Mouse (Mus musculus): ENCODE data around the gene Adprhl1. TPM values are rescaled to one million over a fixed set of nuclear protein-coding genes. Genes with fewer than 3 reads are reported as not detected.

Adprhl1 gene
- polyA plus RNA-seq (2015; fragmentation: Nextera tagmentation; extraction: Ambion mirVana), result 0.57 TPM in 1 of 2 replicates, not detected in the other

DNA sequence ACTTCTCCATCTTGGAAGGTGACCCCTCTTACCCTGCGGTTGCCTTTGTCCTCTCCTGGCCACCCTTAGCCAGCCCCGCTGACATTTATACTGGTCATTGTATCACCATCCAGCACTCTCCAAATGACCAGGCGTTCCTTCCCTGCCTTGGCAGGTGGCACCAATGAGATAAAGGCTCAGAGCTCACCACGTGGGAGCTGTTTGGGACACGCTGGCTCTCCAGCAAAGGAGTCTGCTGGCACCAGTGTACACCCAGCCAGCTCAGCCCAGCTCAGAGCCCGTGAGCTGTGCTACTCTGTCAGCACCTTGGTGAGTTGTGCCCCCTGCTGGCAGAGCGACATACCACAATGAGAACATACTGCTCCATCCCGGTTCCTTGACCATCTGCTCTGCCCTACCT, at the start of gene Adprhl1:
Gene Adprhl1 (minus strand): TSS at position 144 of the 400 bp plus-strand sequence.
- Histone ChIP-seq H3K9me3 (no peaks in the 10 kb centered on the region), H3K4me1 (no peaks in the 10 kb centered on the region), H3K4me2 (replicated peaks) (no peak within 1 kb of the TSS), H3K4me3 (no peak within 1 kb of the TSS), H3K27ac (replicated peaks) (no peak within 1 kb of the TSS), H3K9ac (replicated peaks) (no peak within 1 kb of the TSS), H3K36me3 (peaks cover 25% of the 10 kb centered on the region), H3K27me3 (no peaks in the 10 kb centered on the region)
- peak; percentile 70; the same call in 1 of the 2 replicates for ATAC-seq (replicated peaks)
- 36% methylated on average over 8 of the region's 8 CpGs for WGBS

DNA sequence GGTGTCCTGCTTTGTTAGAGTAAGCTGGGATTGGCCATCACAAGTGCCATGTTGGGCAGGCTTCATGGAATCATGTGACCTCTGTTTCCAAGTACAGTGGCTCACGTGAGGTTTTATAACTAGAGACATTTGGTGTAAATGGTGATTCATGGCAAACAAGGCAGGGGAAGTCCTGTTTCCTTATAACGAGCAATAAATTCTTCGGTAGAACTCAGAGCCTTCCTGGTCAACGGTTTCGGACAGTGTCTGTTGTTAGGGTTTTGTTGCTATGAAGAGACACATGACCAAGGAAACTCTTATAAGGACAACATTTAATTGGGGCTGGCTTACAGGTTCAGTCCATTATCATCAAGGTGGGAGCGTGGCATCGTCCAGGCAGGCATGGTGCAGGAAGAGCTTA, 47.1 kb upstream of the Adprhl1 start:
- H3K36me3 ChIP-seq, result peaks cover 76% of the 10 kb centered on the region
- H3K27ac ChIP-seq (replicated peaks), result no peak overlapping the region
- H3K9me3 ChIP-seq, result no peaks in the 10 kb centered on the region
- WGBS, result 91% methylated on average over 7 of the region's 7 CpGs
- H3K4me3 ChIP-seq, result no peak overlapping the region
- no peak overlapping the region for H3K4me2 ChIP-seq (replicated peaks)
- no peaks in the 10 kb centered on the region for H3K27me3 ChIP-seq
- H3K9ac ChIP-seq (replicated peaks), result no peak overlapping the region
- no peaks in the 10 kb centered on the region for H3K4me1 ChIP-seq
- ATAC-seq (replicated peaks), result no peak

DNA sequence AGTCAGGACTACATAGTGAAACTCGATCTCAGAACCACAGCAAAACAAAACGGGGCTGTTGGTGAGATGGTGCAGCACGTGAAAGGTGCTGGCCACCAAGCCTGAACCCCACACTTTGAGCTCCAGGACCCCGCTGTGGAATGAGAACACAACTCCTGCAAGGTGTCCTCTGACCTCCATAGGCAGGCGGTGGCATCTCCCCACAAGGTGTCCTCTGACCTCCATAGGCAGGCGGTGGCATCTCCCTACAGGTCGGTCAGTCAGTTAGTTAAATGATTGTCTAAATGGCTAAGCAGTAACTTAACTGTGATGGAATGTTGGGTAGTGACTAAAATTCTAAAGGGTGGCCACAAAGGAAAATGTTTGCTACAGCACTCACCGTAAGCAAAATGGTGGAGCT, 45.6 kb upstream of the Adprhl1 start:
- ATAC-seq (replicated peaks), result no peak
- Histone ChIP-seq H3K36me3 (peaks cover 80% of the 10 kb centered on the region), H3K9me3 (no peaks in the 10 kb centered on the region), H3K27me3 (no peaks in the 10 kb centered on the region), H3K27ac (replicated peaks) (no peak overlapping the region), H3K4me3 (no peak overlapping the region), H3K9ac (replicated peaks) (no peak overlapping the region), H3K4me2 (replicated peaks) (no peak overlapping the region), H3K4me1 (no peaks in the 10 kb centered on the region)
- WGBS, result 96% methylated on average over 8 of the region's 8 CpGs

GRCm38 (mm10) chr8:13293677-13294470, 39.9 kb upstream of the Adprhl1 start:
- Histone ChIP-seq H3K9me3 (no peaks in the 10 kb centered on the region), H3K27ac (replicated peaks) (no peak overlapping the region), H3K4me3 (no peak overlapping the region), H3K4me2 (replicated peaks) (no peak overlapping the region), H3K4me1 (peaks cover 11% of the 10 kb centered on the region), H3K27me3 (no peaks in the 10 kb centered on the region), H3K36me3 (peaks cover 58% of the 10 kb centered on the region), H3K9ac (replicated peaks) (no peak overlapping the region)
- ATAC-seq (replicated peaks), result no peak
- 92% methylated on average over 9 of the region's 9 CpGs for WGBS

GRCm38 (mm10) chr8:13292364-13292763, 38.4 kb upstream of the Adprhl1 start:
- Histone ChIP-seq H3K4me3 (no peak overlapping the region), H3K9me3 (no peaks in the 10 kb centered on the region), H3K36me3 (peaks cover 51% of the 10 kb centered on the region), H3K27ac (replicated peaks) (no peak overlapping the region), H3K4me1 (peaks cover 16% of the 10 kb centered on the region), H3K9ac (replicated peaks) (no peak overlapping the region), H3K27me3 (no peaks in the 10 kb centered on the region), H3K4me2 (replicated peaks) (no peak overlapping the region)
- ATAC-seq (replicated peaks), result no peak
- WGBS, result 27% methylated on average over 9 of the region's 9 CpGs

DNA sequence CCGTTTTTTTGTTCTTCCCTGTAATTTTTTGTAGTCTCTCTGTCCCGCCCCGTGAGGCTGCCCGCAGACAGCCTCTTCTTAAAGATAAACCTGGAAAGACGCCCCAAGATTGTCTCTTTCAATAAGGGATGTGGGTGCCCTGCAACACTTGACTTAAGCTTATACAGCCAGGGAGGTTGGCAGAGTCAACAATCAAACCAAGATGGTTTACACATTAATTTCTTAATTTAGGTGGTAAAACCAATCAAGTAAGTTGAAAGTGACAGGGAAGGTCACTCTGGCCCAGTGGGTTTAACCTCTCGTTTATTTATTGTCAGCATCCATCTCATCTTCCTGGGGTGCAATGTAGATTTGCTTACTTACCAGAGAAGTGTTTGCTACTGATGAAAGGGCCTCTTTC, 34.7 kb upstream of the Adprhl1 start:
- H3K27me3 ChIP-seq, result no peaks in the 10 kb centered on the region
- peak overlapping the region; percentile 85 for H3K4me3 ChIP-seq
- H3K9me3 ChIP-seq, result no peaks in the 10 kb centered on the region
- peaks cover 24% of the 10 kb centered on the region for H3K4me1 ChIP-seq
- H3K36me3 ChIP-seq, result peaks cover 15% of the 10 kb centered on the region
- no peak for ATAC-seq (replicated peaks)
- H3K4me2 ChIP-seq (replicated peaks), result peak overlapping the region; percentile 69
- WGBS, result 7% methylated on average over 6 of the region's 6 CpGs
- H3K27ac ChIP-seq (replicated peaks), result peak overlapping the region; percentile 91; the same call in 1 of the 2 replicates
- peak overlapping the region; percentile 79 for H3K9ac ChIP-seq (replicated peaks)

- Histone ChIP-seq H3K27ac (replicated peaks) (peak within 1 kb of the TSS; percentile 91), H3K4me3 (peak within 1 kb of the TSS; percentile 85), H3K27me3 (no peaks in the 10 kb centered on the region), H3K9me3 (no peaks in the 10 kb centered on the region), H3K4me2 (replicated peaks) (peak within 1 kb of the TSS; percentile 97), H3K4me1 (peaks cover 24% of the 10 kb centered on the region), H3K36me3 (peaks cover 11% of the 10 kb centered on the region), H3K9ac (replicated peaks) (peak within 1 kb of the TSS; percentile 79)
- under 1% methylated on average over 79 of the region's 79 CpGs for WGBS
- ATAC-seq (replicated peaks), result peak; percentile 96
Measured at GRCm38 (mm10) chr8:13287692-13288623, 34.0 kb upstream of the Adprhl1 start, which contains the start of the genes Dcun1d2 and Tmco3. TSS of gene Dcun1d2 (minus strand) at chr8:13288131. TSS of gene Tmco3 (plus strand) at chr8:13288190.

- peaks cover 7% of the 10 kb centered on the region; the same call in 1 of the 2 replicates for H3K36me3 ChIP-seq
- no peaks in the 10 kb centered on the region for H3K9me3 ChIP-seq
- peaks cover 24% of the 10 kb centered on the region for H3K4me1 ChIP-seq
- peak overlapping the region; percentile 85 for H3K4me3 ChIP-seq
- H3K9ac ChIP-seq (replicated peaks), result peak overlapping the region; percentile 79
- 0% methylated on average over 34 of the region's 34 CpGs for WGBS
- peak overlapping the region; percentile 97 for H3K4me2 ChIP-seq (replicated peaks)
- H3K27me3 ChIP-seq, result no peaks in the 10 kb centered on the region
- no peak for ATAC-seq (replicated peaks)
- peak overlapping the region; percentile 91 for H3K27ac ChIP-seq (replicated peaks)
Measured at GRCm38 (mm10) chr8:13287304-13287691, 33.3 kb upstream of the Adprhl1 start.

DNA sequence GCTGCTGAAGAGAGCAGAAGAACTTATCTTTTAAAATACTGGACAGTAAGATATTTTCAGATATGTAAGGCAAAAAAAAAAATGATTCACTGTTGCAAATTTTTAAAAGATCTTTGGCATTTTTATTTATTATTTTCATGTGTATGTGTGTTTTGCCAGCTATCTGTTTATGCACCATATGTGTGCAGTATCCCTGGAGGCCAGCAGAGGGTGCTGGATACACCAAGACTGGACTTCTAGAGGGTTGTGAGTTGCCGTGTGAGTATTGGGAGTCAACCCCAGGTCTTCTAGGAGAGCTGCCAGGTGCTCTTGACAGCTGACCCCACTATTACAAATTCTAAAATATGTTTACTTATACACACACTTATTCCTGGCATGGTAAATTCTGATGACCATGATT, 29.2 kb upstream of the Adprhl1 start:
- no peaks in the 10 kb centered on the region for H3K9me3 ChIP-seq
- H3K4me3 ChIP-seq, result no peak overlapping the region
- no peak for ATAC-seq (replicated peaks)
- peaks cover 3% of the 10 kb centered on the region; the same call in 1 of the 2 replicates for H3K36me3 ChIP-seq
- WGBS, result 85% methylated on average over 1 of the region's 1 CpGs
- no peak overlapping the region for H3K4me2 ChIP-seq (replicated peaks)
- H3K4me1 ChIP-seq, result peaks cover 8% of the 10 kb centered on the region
- no peaks in the 10 kb centered on the region for H3K27me3 ChIP-seq
- H3K9ac ChIP-seq (replicated peaks), result no peak overlapping the region
- no peak overlapping the region for H3K27ac ChIP-seq (replicated peaks)

DNA sequence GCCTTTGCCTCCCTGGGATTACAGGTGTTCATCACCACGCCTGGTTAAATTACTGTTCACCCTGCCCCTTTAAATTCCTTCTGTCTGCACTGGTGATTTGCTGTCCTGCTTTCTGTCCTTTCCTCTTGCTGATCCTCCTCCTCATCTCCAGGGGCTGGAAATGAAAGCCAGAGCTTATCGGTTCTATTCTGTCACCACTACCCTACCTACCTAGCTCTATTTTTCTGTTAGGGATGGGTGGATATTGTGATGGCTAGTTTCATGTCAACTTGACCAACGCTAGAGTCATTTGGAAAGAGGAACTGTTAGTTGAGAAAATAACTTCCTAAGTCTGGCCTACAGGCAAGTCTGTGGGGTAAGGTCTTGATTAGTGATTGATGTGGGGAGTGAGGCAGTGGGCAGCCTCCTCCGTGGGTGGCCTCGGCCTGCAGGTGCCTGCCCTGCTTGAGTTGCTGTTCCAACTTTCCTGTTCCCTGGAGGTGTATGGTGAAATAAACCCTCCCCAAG, 23.0 kb upstream of the Adprhl1 start:
- H3K27me3 ChIP-seq, result no peaks in the 10 kb centered on the region
- WGBS, result 88% methylated on average over 5 of the region's 5 CpGs
- no peaks in the 10 kb centered on the region for H3K4me1 ChIP-seq
- H3K4me3 ChIP-seq, result no peak overlapping the region
- no peaks in the 10 kb centered on the region for H3K9me3 ChIP-seq
- no peak overlapping the region for H3K9ac ChIP-seq (replicated peaks)
- peaks cover 15% of the 10 kb centered on the region; the same call in 1 of the 2 replicates for H3K36me3 ChIP-seq
- H3K27ac ChIP-seq (replicated peaks), result no peak overlapping the region
- H3K4me2 ChIP-seq (replicated peaks), result no peak overlapping the region
- ATAC-seq (replicated peaks), result no peak

GRCm38 (mm10) chr8:13272834-13273233, 18.9 kb upstream of the Adprhl1 start:
- no peak overlapping the region for H3K9ac ChIP-seq (replicated peaks)
- 88% methylated on average over 5 of the region's 5 CpGs for WGBS
- H3K4me3 ChIP-seq, result no peak overlapping the region
- no peaks in the 10 kb centered on the region for H3K27me3 ChIP-seq
- H3K27ac ChIP-seq (replicated peaks), result no peak overlapping the region
- ATAC-seq (replicated peaks), result no peak
- H3K9me3 ChIP-seq, result no peaks in the 10 kb centered on the region
- no peak overlapping the region for H3K4me2 ChIP-seq (replicated peaks)
- no peaks in the 10 kb centered on the region for H3K4me1 ChIP-seq
- peaks cover 34% of the 10 kb centered on the region for H3K36me3 ChIP-seq

GRCm38 (mm10) chr8:13267566-13267965, 13.6 kb upstream of the Adprhl1 start:
- Histone ChIP-seq H3K4me3 (no peak overlapping the region), H3K9me3 (no peaks in the 10 kb centered on the region), H3K4me2 (replicated peaks) (no peak overlapping the region), H3K27ac (replicated peaks) (no peak overlapping the region), H3K36me3 (peaks cover 35% of the 10 kb centered on the region), H3K27me3 (no peaks in the 10 kb centered on the region), H3K4me1 (no peaks in the 10 kb centered on the region), H3K9ac (replicated peaks) (no peak overlapping the region)
- 67% methylated on average over 2 of the region's 2 CpGs for WGBS
- ATAC-seq (replicated peaks), result no peak
